Mouse (Mus musculus) monocyte, adult 5-6 weeks (primary cell): ENCODE data around the gene Ccdc88c. TPM values are rescaled to one million over a fixed set of nuclear protein-coding genes. Genes with fewer than 3 reads are reported as not detected.

Experiments
- ATAC-seq: fragments of 153-309, 156-312 bp; replicated peaks from 2 replicates; pipeline ENCODE4 v1.8.0; 2017; ENCODE audit warnings: mild to moderate bottlenecking; ENCODE audit not compliant: low TSS enrichment, insufficient number of reproducible peaks, severe bottlenecking, poor library complexity, low FRiP score
- total RNA-seq: library from RNA; stranded (forward); fragments of 200-1000, 200-491, 200-594 nt; gene quantifications from 3 replicates; pipeline ENCODE4 v1.2.3, GENCODE M21; 2017

The Ccdc88c gene
- total RNA-seq, 1 experiment from 2014 or later: 350 TPM

DNA sequence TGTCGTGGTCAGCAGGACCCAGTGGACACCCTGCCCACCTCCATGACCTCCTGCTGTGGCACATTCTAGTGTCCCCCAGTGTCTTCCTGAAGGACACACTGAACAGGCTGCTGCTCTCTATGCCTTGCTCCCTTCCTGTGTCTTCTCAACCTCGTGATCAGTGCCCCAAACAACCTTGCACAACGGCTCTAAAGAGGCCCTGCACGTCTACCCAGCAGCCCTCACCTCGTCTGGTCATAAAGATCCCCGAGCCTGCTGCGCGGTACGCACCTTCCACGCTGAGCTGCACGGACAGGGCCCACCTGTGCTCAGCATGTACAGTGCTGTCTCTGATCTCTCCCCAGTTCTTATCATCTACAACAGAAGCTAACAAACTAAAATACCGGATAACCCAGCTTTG, 82.9 kb downstream of the Ccdc88c start:
- no peak for ATAC-seq

DNA sequence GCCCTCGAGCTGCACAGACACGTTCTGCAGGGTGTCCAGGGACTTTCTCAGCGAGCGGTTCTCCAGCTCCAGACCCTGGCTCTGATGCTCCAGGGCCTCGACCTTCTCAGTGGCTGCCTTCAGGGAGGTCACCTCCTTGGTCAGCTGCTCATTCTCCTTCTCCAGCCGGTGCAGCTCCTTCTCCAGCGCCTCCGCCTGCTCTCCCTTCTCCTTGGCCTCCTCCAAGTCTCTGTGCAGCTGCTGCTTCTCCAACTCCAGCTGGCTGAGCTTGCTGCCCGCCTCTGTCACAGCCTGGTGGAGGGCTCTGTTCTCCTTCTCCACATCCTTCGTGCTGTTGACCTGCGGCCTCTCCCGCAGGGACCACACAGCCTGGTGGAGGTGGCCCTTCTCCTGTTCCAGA, 83.4 kb downstream of the Ccdc88c start:
- no peak for ATAC-seq

DNA sequence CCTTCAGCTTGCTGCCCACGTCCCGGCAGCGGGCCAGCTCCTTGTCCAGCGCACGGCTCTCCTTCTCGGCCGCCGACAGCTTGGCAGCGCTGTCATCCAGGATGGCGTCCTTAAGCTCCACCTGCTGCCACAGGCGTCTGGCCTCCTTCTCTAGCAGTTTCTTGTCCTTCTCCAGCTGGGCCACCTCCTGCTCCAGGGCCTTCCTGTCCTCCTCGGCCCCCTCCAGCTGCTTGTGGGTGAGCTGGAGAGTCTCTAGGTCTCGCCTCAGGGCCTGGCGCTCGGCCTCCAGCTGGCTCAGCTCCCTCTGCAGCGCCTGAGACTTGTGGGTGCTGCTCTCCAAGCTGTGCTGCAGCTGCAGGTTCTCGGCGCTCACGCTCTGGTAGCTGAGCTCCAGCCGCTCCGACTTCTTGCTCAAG, 83.9 kb downstream of the Ccdc88c start:
- no peak for ATAC-seq

GRCm38 (mm10) chr12:100943146-100943545, 85.7 kb downstream of the Ccdc88c start:
- no peak for ATAC-seq

- no peak for ATAC-seq
Measured at GRCm38 (mm10) chr12:100941361-100941760, 87.5 kb downstream of the Ccdc88c start.

DNA sequence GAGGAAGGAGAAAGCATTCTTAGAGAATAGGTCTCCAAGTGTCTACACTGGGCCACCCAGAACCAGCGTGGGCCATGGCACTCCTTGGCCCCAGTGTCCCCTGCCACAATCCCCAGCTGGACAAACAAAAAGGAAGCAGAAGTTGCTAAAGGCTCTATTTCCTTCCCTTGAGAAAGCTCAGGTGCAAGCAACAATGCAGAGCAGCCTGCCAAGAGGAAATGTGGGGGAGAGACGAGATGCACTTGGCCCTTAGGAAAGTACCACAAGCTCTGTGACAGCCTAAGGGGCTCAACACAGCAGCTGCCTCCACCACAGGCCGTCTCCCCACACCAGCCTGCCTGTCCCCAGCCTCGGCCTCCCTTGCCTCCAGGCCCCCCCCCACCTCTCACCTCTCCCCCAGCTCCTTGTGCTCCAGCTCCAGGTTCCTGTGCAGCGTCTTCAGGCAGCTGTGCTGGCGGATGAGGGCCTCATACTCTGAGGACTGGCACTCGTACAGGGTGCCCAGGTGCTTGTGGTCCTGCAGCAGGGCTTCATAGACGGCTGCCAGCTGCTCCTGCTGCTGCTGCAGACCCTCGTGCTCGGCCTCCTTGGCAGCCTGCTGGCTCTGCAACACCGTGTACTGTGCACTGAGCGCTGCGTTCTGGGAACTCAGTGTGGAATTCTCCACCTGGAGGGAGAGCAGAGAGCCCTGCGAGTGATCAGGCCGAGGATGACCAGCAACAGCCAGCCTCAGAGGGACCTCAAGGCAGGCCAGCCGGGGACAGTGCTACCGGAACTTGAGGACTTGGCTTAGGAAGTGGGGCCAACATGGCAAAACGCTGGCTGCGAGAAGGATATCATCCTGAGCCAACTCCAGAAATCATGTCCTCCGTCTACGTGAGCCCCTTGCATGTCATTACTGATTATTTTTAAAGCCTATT, 91.2 kb downstream of the Ccdc88c start:
- ATAC-seq: no peak

DNA sequence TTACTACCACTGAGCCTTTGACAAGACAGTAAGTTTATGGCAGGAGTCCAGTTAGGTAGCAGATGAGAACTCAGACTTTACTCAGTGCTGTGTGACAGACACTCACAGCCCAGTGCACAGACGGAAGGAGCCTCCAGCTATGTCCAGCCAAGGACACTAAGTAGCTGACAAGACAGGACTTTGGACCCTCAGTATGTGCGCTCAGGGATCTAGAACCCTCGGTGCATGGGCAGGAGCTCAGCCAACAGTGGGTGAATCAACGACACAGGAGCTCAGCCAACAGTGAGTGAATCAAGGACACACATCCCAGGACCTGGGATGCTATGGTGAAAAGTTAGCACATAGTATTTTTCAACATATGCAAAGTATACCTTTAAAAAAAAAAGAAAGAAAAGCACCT, 92.1 kb downstream of the Ccdc88c start:
- ATAC-seq: no peak

- ATAC-seq: peak; percentile 63; the same call in 1 of the 2 replicates
Measured at GRCm38 (mm10) chr12:100936116-100936515, 92.7 kb downstream of the Ccdc88c start.

- no peak for ATAC-seq
Measured at GRCm38 (mm10) chr12:100934796-100935195, 94.1 kb downstream of the Ccdc88c start.

GRCm38 (mm10) chr12:100931653-100932052, 97.2 kb downstream of the Ccdc88c start:
- ATAC-seq: no peak

- ATAC-seq: no peak
Measured at GRCm38 (mm10) chr12:100928286-100928685, 100.6 kb downstream of the Ccdc88c start.

GRCm38 (mm10) chr12:100925644-100926619, 102.9 kb downstream of the Ccdc88c start:
- peak; percentile 54 for ATAC-seq

DNA sequence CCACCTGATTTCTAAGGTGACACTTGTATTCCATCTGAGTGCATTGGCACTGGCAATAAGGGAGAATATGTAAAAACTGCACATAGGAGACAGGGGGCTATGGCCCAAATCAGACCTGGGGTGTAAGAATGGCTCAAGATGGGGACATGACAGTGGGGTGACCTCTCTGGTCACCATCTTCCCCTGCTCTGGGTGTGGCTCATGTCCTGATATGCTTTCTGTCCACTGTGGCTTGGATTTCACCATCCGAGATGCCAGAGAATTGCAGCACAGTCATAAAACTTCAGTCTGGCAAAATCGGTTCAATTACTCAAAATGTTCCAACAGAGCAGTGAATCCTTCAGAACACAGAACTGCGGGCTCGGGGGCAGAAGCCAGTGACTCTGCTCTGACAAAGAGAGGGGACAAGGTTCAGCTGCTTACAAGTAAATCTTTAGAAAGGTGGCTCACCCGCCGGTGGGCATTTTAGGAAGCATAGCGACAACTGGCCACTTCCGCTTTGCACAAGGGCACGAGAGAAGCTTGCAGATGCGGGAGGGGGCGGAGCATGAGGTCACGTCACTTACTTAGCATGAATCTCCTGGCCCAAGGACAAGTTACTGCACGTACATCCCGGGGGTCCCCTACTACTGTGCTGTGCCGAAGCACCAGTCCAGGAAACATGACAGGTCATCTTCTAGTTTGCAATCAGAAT, 104.1 kb downstream of the Ccdc88c start:
- ATAC-seq: peak; percentile 38

- ATAC-seq: no peak
Measured at GRCm38 (mm10) chr12:100910731-100911130, 118.1 kb downstream of the Ccdc88c start.

DNA sequence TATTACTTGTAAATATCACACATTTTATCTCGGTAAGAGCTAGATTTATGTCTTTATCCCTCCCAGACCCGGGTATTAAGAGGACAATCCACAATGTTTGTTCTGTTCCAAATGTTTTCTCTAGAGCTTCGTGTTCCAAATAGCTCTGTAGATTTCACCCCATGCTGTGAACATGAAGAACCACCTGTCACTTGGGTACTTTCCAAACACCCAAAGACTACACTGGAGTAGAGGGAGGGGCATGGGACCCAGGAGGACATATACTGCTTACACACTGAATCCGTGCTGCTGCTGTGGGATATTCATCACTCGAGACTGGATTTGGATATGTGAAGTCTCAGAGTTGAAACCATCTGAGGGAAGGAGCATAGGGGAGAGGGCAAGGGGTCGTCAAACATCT, 119.1 kb downstream of the Ccdc88c start:
- ATAC-seq: no peak

GRCm38 (mm10) chr12:100908298-100909034, 120.4 kb downstream of the Ccdc88c start:
- ATAC-seq: no peak

- ATAC-seq: no peak
Measured at GRCm38 (mm10) chr12:100907598-100908297, 121.1 kb downstream of the Ccdc88c start, which contains the start of gene Gpr68. Gpr68 (minus strand) TSS chr12:100908198.
